Mouse (Mus musculus) adipocyte (in vitro differentiated cells): ENCODE results near the gene Tagln2.

ENCODE experiments used
- DNase-seq: peaks from one replicate; pipeline ENCODE4 v3.0.0-alpha.2; 2016; ENCODE audit warnings: low spot score

Tagln2 gene

GRCm38 (mm10) chr1:172481540-172482280, 18.1 kb upstream of the Tagln2 start, which contains the start of gene Igsf9:
Gene Igsf9, plus strand, starts transcription at chr1:172481788.
- no peak for DNase-seq

GRCm38 (mm10) chr1:172482518-172483360, 17.1 kb upstream of the Tagln2 start:
- no peak for DNase-seq

DNA sequence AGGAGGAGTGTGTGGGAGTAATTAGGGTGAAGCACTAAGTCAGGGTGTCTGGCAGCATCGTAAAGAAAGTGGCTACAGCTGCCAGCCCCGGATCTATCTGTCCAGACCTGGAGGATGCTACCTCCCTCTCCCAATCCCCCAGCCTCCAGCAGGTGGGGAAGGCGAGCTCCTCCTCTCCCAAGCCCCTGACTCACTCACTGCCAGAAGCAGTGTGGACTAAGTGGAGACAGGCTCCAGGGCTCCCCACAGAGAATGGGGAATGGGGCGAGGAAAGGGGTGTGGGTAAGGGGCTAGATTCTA, 16.5 kb upstream of the Tagln2 start:
- DNase-seq: no peak

DNA sequence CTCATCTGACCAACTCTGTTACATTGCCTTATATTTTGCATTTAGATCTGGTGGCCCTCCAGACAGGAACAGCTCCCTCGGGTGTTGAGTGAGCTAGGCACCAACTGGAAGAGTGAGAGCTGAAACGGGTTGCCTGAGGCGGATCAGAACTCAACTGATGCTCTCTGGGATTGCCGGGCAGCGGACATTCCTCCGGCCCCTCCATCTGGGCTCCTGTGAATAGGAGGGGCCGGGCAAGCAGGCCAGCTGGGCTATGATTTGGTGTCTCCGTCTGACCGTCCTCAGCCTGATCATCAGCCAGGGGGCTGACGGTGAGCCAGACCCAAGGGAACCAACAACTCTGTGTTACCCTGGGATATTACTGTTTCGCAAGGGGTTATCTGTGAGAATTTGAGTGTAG, 15.6 kb upstream of the Tagln2 start:
- no peak for DNase-seq

DNA sequence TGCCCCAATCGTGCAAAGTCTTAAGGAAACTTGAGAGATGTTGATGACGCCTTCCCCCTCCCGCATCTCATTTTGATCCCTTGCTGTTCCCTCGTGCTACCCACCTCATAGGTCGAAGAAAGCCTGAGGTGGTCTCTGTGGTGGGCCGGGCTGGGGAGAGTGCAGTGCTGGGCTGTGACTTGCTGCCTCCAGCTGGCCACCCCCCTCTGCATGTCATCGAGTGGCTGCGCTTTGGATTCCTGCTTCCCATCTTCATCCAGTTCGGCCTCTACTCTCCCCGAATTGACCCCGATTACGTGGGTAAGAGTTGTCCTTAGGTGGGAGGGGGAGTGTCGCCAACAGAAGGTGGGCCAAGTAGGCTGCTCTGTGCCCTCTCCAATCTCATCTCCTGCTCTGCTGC, 15.2 kb upstream of the Tagln2 start:
- DNase-seq: no peak

GRCm38 (mm10) chr1:172485821-172486220, 14.0 kb upstream of the Tagln2 start:
- DNase-seq: no peak

DNA sequence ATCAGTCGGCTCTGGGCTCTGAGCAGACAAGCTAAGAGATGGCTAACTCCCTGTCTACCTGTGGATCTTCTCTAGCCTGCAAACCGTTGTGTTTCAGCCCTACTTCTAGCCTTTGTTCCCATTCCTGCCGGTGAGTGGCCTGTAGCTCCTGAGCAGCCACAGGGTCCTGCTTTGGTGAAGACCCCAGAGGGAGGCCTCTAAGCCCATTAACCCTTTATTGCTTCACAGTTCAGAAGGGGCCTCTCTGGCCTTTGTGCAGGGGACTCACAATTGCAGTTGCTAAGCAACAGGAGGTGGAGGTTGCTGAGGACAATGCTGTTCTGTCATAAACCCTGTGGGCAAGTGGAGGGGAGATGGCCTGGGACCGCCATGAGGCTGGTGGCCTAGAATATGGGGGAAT, 13.6 kb upstream of the Tagln2 start:
- DNase-seq: no peak

GRCm38 (mm10) chr1:172486651-172487050, 13.2 kb upstream of the Tagln2 start:
- no peak for DNase-seq

- no peak for DNase-seq
Measured at GRCm38 (mm10) chr1:172487859-172488258, 12.0 kb upstream of the Tagln2 start.

DNA sequence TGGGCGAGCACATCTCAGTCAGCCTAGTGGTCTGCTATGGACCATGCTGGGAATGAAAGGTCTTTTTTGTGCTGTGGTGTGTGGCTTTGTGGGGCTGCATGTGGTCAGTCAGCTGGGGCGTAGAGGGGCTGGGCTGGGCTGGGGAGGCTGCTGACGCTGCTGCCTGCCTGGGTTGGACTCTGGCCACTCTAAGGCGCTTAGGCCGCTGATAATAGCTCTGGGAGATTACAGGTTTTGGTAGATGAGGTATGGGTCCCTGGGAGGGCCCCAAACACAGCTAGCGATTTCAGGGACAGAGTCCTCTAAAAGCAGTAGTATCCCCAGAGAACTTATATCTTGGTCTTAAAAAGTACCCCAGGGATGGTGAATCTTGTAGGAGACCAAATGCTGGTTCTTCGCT, 11.0 kb upstream of the Tagln2 start:
- no peak for DNase-seq

- no peak for DNase-seq
Measured at GRCm38 (mm10) chr1:172489585-172490250, 10.1 kb upstream of the Tagln2 start.

- peak; percentile 77 for DNase-seq
Measured at GRCm38 (mm10) chr1:172490261-172490661, 9.6 kb upstream of the Tagln2 start.

GRCm38 (mm10) chr1:172492047-172492446, 7.8 kb upstream of the Tagln2 start:
- DNase-seq: no peak

DNA sequence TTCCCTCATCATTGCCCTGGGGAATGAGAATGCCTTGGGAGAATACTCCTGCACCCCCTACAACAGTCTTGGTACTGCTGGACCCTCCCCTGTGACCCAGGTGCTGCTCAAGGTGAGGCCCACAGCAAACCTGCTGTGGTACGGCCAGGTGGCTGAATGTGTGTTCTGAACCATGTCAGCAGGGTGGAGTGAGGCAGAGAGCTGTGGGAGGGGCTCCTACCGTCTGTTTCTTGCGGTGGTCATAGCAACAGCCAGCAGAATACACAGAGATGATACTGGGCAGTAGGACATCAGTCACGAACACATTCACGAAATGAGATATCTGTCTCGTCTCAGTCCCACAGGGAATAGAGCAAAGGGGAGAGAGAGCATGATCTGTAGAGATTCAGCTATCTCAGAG, 6.3 kb upstream of the Tagln2 start:
- no peak for DNase-seq

- no peak for DNase-seq
Measured at GRCm38 (mm10) chr1:172496030-172496429, 3.8 kb upstream of the Tagln2 start.

DNA sequence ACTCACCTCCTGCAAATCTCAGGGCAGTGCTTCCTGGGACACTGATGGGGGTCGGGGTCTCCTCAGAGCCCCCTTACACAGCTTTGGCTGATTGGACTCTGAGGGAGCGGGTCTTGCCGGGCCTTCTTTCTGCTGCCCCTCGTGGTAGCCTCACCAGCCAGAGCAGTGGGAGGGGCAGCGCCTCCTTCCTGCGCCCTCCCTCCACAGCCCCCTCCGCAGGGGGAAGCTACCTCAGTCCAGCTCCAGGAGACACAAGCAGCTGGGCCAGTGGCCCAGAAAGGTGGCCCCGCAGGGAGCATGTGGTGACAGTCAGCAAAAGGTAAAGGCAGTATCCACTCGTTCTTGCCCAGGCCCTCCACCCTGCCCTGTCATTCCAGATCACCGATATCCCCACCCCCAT, 2.4 kb upstream of the Tagln2 start:
- no peak for DNase-seq

- DNase-seq: peak; percentile 34
Measured at GRCm38 (mm10) chr1:172500451-172501370, 864 bp downstream of the Tagln2 start.

DNA sequence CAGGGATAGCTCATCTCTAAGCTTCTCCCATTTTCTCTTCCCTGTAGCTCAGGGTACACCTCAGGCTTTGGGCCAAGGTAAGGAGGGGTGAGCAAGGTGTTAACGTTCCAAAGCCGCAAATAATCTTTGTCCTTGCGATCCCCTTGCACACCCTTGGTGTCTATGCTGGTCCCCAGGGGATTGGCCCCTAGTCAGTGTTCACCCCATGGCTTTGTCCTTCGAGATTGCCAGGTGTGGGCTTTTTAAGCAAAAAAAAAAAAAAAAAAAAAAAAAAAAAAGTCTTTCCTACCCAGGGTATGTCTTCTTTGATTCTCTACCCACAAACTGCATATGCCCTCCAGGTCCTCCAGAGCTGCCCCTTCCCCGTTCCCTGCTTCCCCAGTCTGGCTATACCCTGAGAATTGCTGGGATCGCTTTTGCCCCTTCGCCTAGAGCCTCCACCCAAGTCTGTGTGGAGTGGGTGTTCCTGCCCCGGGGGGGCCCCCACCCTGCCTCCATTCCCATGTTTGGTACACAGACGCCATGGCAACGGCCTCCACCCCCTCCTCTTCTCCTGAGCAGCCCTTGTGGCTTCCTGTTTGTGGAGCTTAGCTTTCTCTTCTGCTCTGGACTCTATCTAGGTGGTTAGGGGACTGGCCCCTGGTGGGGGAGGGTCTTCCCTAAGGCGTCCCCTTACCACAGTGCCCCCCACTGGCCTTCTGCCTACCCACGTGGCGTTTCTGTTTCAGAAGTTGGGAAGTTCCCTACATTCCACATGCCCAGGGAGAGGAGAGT, 1.7 kb downstream of the Tagln2 start:
- DNase-seq: peak; percentile 24

DNA sequence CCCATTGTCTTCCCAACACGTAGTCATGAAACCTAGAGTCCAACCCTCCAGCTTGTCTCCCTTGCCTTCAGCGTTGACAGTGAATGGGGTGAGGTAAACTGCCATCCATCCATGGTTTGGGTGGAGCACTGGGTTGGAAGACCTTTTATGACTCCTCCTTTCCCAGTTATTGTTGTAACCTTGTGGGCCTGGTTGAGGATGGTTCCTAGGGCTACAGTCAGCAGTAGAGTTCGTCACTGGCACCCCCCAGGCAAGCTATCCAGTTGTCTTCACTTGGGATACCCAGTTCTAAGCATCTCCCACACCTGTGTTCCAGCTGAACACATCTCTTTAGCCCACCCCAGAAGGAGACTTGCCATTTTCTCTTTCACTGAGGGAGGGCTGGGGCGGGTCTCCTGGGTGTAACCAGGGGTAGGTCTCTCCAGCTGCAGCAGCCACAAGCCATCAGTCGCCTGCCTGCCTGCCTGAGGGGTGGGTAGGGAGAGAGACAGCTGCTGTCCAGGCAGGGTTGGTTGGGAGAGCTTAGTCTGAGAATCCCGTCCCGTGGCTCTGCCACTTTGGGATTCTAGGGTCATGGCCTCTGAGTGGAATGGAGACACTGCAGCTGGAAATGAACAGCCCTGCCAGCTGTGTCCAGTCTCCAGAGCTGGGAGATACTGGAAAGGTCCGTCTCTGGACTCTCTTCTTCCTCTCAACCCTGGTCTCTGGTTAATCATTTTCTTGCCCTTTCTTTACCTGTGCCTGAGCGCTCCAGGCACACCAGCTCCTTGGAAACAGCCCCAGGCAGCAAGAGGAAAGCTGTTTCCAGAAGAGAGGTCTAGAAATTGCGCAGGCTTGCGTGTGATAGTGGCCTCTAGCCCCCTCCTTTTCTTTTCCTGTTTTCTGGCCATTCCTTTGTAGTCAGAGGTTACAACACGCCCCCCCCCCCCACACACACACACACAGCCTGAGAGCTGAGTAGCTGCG, 2.6 kb downstream of the Tagln2 start:
- DNase-seq: peak; percentile 20
